Mouse (Mus musculus): ENCODE results near the gene Cbx5.

The Cbx5 gene

GRCm38 (mm10) chr15:103173251-103173650, 66.4 kb downstream of the Cbx5 start:
- DNase-seq (ENCODE audit: low read depth, low spot score) = no peak

- DNase-seq (ENCODE audit: low read depth, low spot score) = peak; percentile 87
Observed at GRCm38 (mm10) chr15:103172537-103172936, 67.1 kb downstream of the Cbx5 start.

GRCm38 (mm10) chr15:103171276-103171675, 68.3 kb downstream of the Cbx5 start:
- DNase-seq (ENCODE audit: low read depth, low spot score) = no peak

GRCm38 (mm10) chr15:103170316-103170679, 69.3 kb downstream of the Cbx5 start:
- DNase-seq (ENCODE audit: low read depth, low spot score) = no peak

GRCm38 (mm10) chr15:103169612-103170315, 69.9 kb downstream of the Cbx5 start:
- peak; percentile 84 for DNase-seq (ENCODE audit: low read depth, low spot score)

GRCm38 (mm10) chr15:103168801-103169611, 70.6 kb downstream of the Cbx5 start:
- peak; percentile 88 for DNase-seq (ENCODE audit: low read depth, low spot score)

GRCm38 (mm10) chr15:103167786-103168185, 71.8 kb downstream of the Cbx5 start:
- DNase-seq (ENCODE audit: low read depth, low spot score) = no peak

- no peak for DNase-seq (ENCODE audit: low read depth, low spot score)
Observed at GRCm38 (mm10) chr15:103167042-103167615, 72.5 kb downstream of the Cbx5 start, which contains the start of gene Smug1. Smug1 (minus strand) TSS chr15:103167092.

GRCm38 (mm10) chr15:103165924-103166323, 73.7 kb downstream of the Cbx5 start:
- DNase-seq (ENCODE audit: low read depth, low spot score) = no peak

GRCm38 (mm10) chr15:103165379-103165778, 74.2 kb downstream of the Cbx5 start:
- DNase-seq (ENCODE audit: low read depth, low spot score) = peak; percentile 96

- DNase-seq (ENCODE audit: low read depth, low spot score) = peak; percentile 93
Observed at GRCm38 (mm10) chr15:103163182-103163919, 76.3 kb downstream of the Cbx5 start.

GRCm38 (mm10) chr15:103157585-103157984, 82.0 kb downstream of the Cbx5 start:
- DNase-seq (ENCODE audit: low read depth, low spot score) = no peak

- DNase-seq (ENCODE audit: low read depth, low spot score) = no peak
Observed at GRCm38 (mm10) chr15:103156890-103157289, 82.7 kb downstream of the Cbx5 start.

GRCm38 (mm10) chr15:103155366-103156321, 84.0 kb downstream of the Cbx5 start:
- peak; percentile 64 for DNase-seq (ENCODE audit: low read depth, low spot score)

- DNase-seq (ENCODE audit: low read depth, low spot score) = no peak
Observed at GRCm38 (mm10) chr15:103152890-103153610, 86.6 kb downstream of the Cbx5 start.

GRCm38 (mm10) chr15:103152371-103152770, 87.2 kb downstream of the Cbx5 start:
- DNase-seq (ENCODE audit: low read depth, low spot score) = no peak

- no peak for DNase-seq (ENCODE audit: low read depth, low spot score)
Observed at GRCm38 (mm10) chr15:103147779-103148178, 91.8 kb downstream of the Cbx5 start.

GRCm38 (mm10) chr15:103147422-103147690, 92.3 kb downstream of the Cbx5 start:
- no peak for DNase-seq (ENCODE audit: low read depth, low spot score)

GRCm38 (mm10) chr15:103146627-103147421, 92.8 kb downstream of the Cbx5 start:
- DNase-seq (ENCODE audit: low read depth, low spot score) = no peak

Measured in mesoderm, embryonic 11.5 days (tissue).